Mouse (Mus musculus): ENCODE measurements at regions not wholly inside any gene's neighbourhood (a gene's known extent, or its start where the extent isn't known, plus 50 kb on each side); places are given as distances from the start of the nearest gene placed in this dataset.

DNA sequence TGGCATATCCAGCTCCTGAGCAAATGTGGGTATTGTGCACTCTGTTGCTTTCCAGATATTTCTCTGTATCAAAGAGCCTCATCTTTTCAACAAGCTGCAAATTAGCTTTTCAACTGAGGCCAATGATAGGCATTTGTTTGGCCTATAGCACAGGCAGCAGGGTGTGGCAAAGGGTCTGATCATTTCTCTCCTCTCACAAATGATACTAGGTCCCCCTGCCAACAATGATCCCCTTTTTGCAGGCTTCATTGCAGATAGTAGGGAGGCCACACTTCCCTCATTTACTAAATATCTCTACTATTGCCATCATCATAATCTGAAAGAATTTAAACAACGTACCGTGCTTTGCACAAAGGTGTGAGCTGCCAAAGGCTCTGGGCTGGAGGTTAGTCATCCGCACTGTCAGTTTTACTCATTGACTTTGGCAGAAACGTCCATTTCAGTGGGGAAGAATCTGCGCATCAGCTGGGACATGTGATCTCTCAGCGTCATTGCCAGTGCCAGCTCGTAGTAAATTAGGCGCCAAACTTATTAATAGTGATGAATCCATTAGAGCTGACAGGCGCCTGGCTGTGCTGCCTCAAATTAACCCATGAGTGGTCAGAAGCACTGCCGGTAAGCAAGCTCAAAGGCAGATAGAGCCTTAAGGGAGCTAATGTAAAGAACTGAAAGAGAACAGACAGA lies 147.4 kb upstream of the Foxq1 start:
- TF ChIP-seq CTCF (IDR thresholded peaks at IDR 0.05; ENCODE audit: low read depth) (no peak), EP300 (IDR thresholded peaks at IDR 0.05; ENCODE audit: low read depth) (no peak)

All from liver, postnatal 0 days (tissue).